Mouse (Mus musculus) stomach, postnatal 0 days (tissue): ENCODE measurements around the gene Fosl2. TPM values are rescaled to one million over a fixed set of nuclear protein-coding genes. Genes with fewer than 3 reads are reported as not detected.
"Not testable (repeated sequence)": the region's sequence is repeated elsewhere in the genome, so short reads cannot be mapped to it uniquely, and the experiment has no call there.

Experiments used
- ATAC-seq: fragments of 200-750 bp; cut with Nextera tagmentation; 2 replicates; pipeline ENCODE4 v1.8.0; 2017; ENCODE audit not compliant: low FRiP score, low TSS enrichment
- DNase-seq: peaks from one replicate; pipeline ENCODE4 v3.0.0-alpha.2; 2016; ENCODE audit warnings: low spot score
- H3K27ac ChIP-seq: fragments of 300-500 bp; sonication (generic); replicated peaks from 2 replicates; pipeline ENCODE4 v1.5.1; 2014; ENCODE audit warnings: mild to moderate bottlenecking, control low read depth
- H3K27me3 ChIP-seq: fragments of 300-500 bp; sonication (generic); 2 replicates; pipeline ENCODE4 v1.6.1; 2014; ENCODE audit warnings: low read length; ENCODE audit not compliant: control insufficient read depth, insufficient read depth
- H3K36me3 ChIP-seq: fragments of 300-500 bp; sonication (generic); 2 replicates; pipeline ENCODE4 v1.6.1; 2014; ENCODE audit warnings: low read length, mixed read lengths; ENCODE audit not compliant: control insufficient read depth, insufficient read depth
- H3K4me1 ChIP-seq: fragments of 300-500 bp; sonication (generic); replicated peaks from 2 replicates; pipeline ENCODE4 v1.6.1; 2014; ENCODE audit warnings: antibody characterized with exemption; ENCODE audit not compliant: control insufficient read depth, insufficient read depth
- H3K4me2 ChIP-seq: fragments of 300-500 bp; sonication (generic); replicated peaks from 2 replicates; pipeline ENCODE4 v1.6.1; 2014; ENCODE audit warnings: low read depth, mild to moderate bottlenecking, control low read depth, moderate library complexity
- H3K4me3 ChIP-seq: fragments of 300-500 bp; sonication (generic); 2 replicates; pipeline ENCODE4 v1.5.1; 2014; ENCODE audit warnings: low read depth, low read length, control low read depth
- H3K9ac ChIP-seq: fragments of 300-500 bp; sonication (generic); 2 replicates; pipeline ENCODE4 v1.6.1; 2014; ENCODE audit warnings: mild to moderate bottlenecking, low read length, control low read depth, mixed read lengths
- H3K9me3 ChIP-seq: fragments of 300-500 bp; sonication (generic); 2 replicates; pipeline ENCODE4 v1.6.1; 2016; ENCODE audit warnings: low read length; ENCODE audit not compliant: control insufficient read depth
- CTCF ChIP-seq: IDR thresholded peaks from 2 replicates; pipeline ENCODE4 v1.5.1; 2016; ENCODE audit warnings: antibody characterized with exemption, low read depth, mild to moderate bottlenecking, moderate library complexity
- EP300 ChIP-seq: optimal IDR thresholded peaks from 2 replicates; pipeline ENCODE3; 2016; ENCODE audit warnings: antibody characterized with exemption
- WGBS: fragments of 180-500 bp; shearing (Covaris S2); extraction: QIAGEN DNeasy Blood & Tissue Kit; methylation state at CpG from one replicate; pipeline ENCODE4 v1.1.7; 2014; 5-methylcytosine and 5-hydroxymethylcytosine counted together
- polyA plus RNA-seq: library from polyadenylated mRNA; unstranded; fragments of >200 nt; fragmentation: Nextera tagmentation; extraction: Ambion mirVana; gene quantifications from 2 replicates; pipeline ENCODE4 v1.2.1, GENCODE M21; 2015

Fosl2 gene
- polyA plus RNA-seq, 1 experiment from 2014 or later: 10.5 TPM

DNA sequence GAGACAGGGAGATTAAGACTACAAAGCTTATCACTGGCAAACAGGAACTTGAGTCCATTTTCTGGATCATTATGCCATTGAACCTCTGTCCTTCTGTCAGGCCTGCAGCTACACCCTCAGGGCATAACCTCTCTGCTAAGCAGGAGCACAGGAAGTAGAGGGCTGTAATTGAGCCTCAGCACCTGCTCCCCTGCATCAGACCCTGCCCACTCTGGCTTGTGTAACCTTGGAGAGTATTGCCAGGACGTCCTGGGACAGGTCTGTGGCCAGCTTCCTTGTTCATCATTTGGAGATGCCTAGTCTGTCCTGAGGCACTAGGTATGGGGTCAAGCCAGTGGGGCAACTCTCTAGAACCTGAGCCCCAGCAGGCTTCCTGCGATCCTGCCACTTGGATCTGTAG is 36.6 kb downstream of the Fosl2 start:
- no peak for ATAC-seq
- WGBS: 64% methylated on average over 2 of the region's 2 CpGs

DNA sequence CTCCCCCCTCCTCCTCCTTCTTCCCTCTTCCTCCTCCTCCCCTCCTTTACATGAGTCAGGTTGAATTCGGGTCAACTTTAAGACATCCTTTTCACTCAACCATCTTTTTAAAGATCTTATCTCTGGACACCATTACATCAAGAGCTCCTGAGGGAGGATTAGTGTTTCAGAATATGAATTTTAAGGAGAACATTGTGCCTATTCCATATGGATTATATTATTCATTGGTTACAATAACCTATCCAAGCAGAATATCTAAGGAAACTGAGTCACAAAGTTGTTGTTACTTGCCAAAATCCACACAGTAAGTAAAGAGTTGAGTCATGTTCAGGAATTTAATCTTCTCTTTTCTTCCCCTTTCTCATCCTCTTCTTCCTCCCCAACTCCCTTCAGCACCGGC is 41.2 kb downstream of the Fosl2 start:
- TF ChIP-seq CTCF: no peak
- no peak for TF ChIP-seq EP300
- no peak overlapping the region for H3K27ac ChIP-seq
- H3K9me3 ChIP-seq: no peaks in the 10 kb centered on the region
- no peak overlapping the region for H3K4me3 ChIP-seq
- H3K9ac ChIP-seq: no peak overlapping the region
- no peak for ATAC-seq
- H3K27me3 ChIP-seq: no peaks in the 10 kb centered on the region
- H3K4me2 ChIP-seq: no peak overlapping the region
- DNase-seq: no peak
- no peaks in the 10 kb centered on the region for H3K4me1 ChIP-seq
- 68% methylated on average over 2 of the region's 2 CpGs for WGBS
- H3K36me3 ChIP-seq: no peaks in the 10 kb centered on the region

More for the DNA sequence above, 36.6 kb downstream of the Fosl2 start:
- Histone ChIP-seq H3K4me2 (no peak overlapping the region), H3K4me3 (no peak overlapping the region), H3K9ac (no peak overlapping the region), H3K9me3 (no peaks in the 10 kb centered on the region), H3K27ac (peak overlapping the region; percentile 40; the same call in 1 of the 2 replicates), H3K36me3 (no peaks in the 10 kb centered on the region), H3K4me1 (no peaks in the 10 kb centered on the region), H3K27me3 (no peaks in the 10 kb centered on the region)
- no peak for TF ChIP-seq EP300
- no peak for DNase-seq

DNA sequence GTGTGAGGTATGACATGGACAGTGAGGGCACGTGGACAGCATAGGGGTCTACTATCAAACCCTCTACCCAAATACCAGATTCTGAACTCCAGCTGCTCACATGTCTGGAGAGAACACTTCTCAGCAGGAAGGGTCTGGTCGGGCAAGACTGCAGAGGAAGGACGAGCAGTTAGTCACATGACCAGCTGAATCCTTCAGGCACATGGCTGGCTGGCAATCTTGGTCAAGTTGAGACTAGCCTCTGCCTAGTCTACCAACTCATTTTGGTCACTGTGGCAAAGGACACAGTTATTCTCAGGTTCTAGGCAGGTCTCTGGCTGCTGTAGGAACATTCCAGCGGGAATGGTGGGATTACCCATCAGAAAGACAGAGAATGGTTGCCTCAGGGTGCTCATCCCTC is 42.1 kb downstream of the Fosl2 start:
- Histone ChIP-seq H3K9me3 (no peaks in the 10 kb centered on the region), H3K4me2 (no peak overlapping the region), H3K9ac (no peak overlapping the region), H3K27me3 (no peaks in the 10 kb centered on the region), H3K27ac (no peak overlapping the region), H3K36me3 (no peaks in the 10 kb centered on the region), H3K4me1 (0 out of 2 replicates have a peak, but pooled peaks cover under 1% of the 10 kb centered on the region), H3K4me3 (no peak overlapping the region)
- WGBS: 67% methylated on average over 4 of the region's 4 CpGs
- ATAC-seq (no peak), DNase-seq (no peak)
- no peak for TF ChIP-seq EP300
- no peak for TF ChIP-seq CTCF

DNA sequence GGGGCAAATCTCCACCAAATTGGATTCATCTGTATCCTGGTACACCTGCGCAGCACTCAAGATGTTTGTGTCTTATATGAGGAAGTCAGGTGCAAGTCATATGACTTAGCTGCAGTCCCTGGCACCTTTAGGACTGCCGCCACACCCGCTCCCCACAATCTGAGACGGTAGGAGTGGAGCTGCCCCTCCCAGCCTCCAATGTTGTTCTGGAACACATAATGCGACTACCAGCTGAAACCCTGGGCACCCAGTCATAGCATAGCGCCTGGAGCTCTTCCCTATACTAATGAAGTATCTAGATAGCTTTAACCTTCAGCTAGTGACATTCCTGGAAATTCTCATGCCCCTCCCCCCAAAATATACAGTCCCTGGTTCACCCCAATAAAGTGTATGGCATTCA is 43.1 kb downstream of the Fosl2 start:
- H3K9ac ChIP-seq, H3K4me3 ChIP-seq, H3K27me3 ChIP-seq, H3K9me3 ChIP-seq, H3K4me2 ChIP-seq, H3K4me1 ChIP-seq, H3K36me3 ChIP-seq: not testable (repeated sequence)
- peak; percentile 69 for DNase-seq
- peak; percentile 79 for ATAC-seq
- 49% methylated on average over 5 of the region's 6 CpGs for WGBS
- H3K27ac ChIP-seq: peak overlapping the region; percentile 65; the same call in 1 of the 2 replicates

DNA sequence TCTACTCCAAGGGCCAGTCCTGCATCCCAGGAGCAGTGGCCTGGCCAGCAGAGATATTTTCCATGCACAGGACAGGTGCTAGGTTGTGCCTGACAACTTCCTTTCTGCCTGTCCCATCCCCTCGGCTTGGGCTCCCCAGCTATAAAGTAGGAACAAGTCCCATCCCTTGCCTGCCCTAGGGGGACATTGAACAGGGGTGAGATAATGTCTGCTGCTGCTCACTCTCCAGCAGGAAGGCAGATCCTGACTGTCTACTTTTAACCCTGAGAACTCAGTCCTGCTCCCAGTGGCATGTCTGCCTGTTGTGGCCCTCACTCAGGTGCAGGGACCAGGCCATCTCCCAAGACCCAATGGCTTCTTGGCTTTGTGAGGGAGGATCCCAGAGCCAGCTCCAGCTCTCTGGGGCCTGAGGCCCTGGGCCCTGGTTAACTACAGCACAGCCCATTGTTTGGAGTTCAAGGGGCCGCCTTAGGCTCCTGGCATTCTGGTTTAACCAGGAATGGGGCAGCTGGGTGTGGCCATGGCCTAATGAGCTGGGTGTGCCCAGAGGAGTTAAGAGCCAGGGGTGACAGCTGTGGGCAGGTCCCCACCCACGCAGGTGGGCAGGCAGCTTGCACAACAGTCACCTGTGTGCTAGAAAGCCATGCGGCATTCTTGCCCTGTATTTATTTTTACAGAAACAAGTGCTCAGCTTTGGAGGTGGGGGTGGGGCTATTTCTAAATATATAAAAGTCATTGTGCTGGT is 47.5 kb downstream of the Fosl2 start:
- ATAC-seq (peak; percentile 95), DNase-seq (peak; percentile 90)
- H3K4me2 ChIP-seq: no peak overlapping the region
- H3K9ac ChIP-seq: no peak overlapping the region
- peaks cover 3% of the 10 kb centered on the region for H3K4me1 ChIP-seq
- 54% methylated on average over 4 of the region's 4 CpGs for WGBS
- H3K9me3 ChIP-seq: no peaks in the 10 kb centered on the region
- no peaks in the 10 kb centered on the region for H3K27me3 ChIP-seq
- H3K4me3 ChIP-seq: no peak overlapping the region
- no peaks in the 10 kb centered on the region for H3K36me3 ChIP-seq
- peak; percentile 93 for TF ChIP-seq EP300
- TF ChIP-seq CTCF: no peak
- H3K27ac ChIP-seq: peak overlapping the region; percentile 85

DNA sequence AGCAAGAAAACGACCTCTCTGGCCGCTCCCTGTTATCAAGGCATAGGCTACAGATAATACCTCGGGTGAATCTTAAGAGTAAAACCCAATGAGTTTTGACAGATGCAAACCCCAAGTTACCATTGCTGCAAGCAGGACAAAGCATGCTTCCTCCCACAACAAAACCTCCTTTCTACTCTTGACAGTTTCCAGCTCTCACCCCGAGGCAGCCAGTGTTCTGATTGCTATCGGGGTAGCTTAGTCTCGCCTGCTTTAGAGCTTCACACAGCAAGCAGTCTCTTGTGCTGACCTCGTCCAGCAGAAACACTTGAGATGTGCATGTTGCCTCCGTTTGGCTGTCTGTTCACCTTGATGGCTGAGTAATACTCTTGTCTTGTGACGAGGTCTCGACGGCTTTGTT is 52.1 kb downstream of the Fosl2 start:
- TF ChIP-seq EP300 (no peak), CTCF (no peak)
- H3K36me3 ChIP-seq: no peaks in the 10 kb centered on the region
- H3K4me3 ChIP-seq: no peak overlapping the region
- H3K4me2 ChIP-seq: no peak overlapping the region
- H3K9ac ChIP-seq: no peak overlapping the region
- H3K9me3 ChIP-seq: no peaks in the 10 kb centered on the region
- no peak for ATAC-seq
- 40% methylated on average over 11 of the region's 11 CpGs for WGBS
- no peak for DNase-seq
- H3K27ac ChIP-seq: no peak overlapping the region
- no peaks in the 10 kb centered on the region for H3K27me3 ChIP-seq
- H3K4me1 ChIP-seq: peaks cover 6% of the 10 kb centered on the region
